Mouse (Mus musculus) bone marrow, adult 2 months (tissue): Measurements from ENCODE around the gene Bhlhe41.

ENCODE experiments used
- CTCF ChIP-seq: fragments of 200-500 bp; IDR thresholded peaks from 2 replicates; pipeline ENCODE4 v1.5.1; 2011; ENCODE audit warnings: low read length, control low read depth; ENCODE audit not compliant: control insufficient read depth, insufficient read depth
- POLR2A ChIP-seq: fragments of 200-500 bp; IDR thresholded peaks from 2 replicates; pipeline ENCODE4 v1.6.1; 2011; ENCODE audit warnings: low read depth, mild to moderate bottlenecking, control low read depth, low read length, borderline replicate concordance; ENCODE audit not compliant: control insufficient read depth

GRCm38 (mm10) chr6:145912232-145912631, 46.9 kb upstream of the Bhlhe41 start:
- no peak for TF ChIP-seq CTCF
- TF ChIP-seq POLR2A: no peak
